Mouse (Mus musculus): ENCODE measurements around the gene Scaf8. TPM values are rescaled to one million over a fixed set of nuclear protein-coding genes. Genes with fewer than 3 reads are reported as not detected.
A peak's percentile ranks its signal among the peaks of the same experiment; 100 is the strongest.
"Not testable (repeated sequence)": the region's sequence is repeated elsewhere in the genome, so short reads cannot be mapped to it uniquely, and the experiment has no call there.

Scaf8 gene
- polyA plus RNA-seq, 1 experiment, result 55.0 TPM

DNA sequence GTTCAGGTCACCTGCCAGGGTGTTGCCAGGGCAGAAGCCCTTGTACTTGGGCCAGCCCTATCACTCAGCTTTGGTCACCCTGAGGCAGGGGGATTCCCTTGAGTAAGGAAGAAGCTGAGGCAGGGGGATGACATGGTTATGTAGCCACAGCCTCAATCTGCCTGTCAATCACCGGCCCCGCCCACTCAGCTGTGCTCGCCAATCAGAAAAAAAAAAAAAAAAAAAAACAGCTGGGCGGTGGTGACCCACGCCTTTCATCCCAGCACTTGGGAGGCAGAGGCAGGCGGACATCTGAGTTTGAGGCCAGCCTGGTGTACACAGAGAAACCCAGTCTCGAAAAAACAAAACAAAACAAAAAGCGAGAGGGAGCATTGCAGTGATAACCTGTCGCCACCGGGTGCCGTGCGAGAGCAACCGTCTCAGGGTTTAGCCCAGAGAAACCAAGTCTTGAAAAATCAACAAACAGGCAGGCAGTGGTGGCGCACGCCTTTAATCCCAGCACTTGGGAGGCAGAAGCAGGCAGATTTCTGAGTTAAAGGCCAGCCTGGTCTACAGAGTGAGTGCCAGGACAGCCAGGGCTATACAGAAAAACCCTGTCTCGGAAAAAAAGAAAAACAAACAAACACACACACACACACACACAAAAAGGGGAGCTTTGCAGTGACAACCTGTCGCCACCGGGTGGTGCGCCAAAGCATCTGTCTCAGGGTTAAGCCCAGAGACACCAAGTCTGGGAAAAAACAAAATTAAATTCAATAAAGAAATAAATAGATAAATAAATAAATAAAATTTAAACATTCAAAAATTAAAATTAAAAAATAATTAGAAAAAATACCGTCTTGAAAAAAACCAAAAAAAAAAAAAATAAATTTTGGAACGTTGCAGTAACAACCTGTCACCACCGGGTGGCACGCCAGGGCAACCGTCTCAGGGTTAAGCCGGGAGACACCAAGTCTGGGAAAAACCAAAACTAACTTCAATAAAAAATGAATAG is 31.7 kb upstream of the Scaf8 start:
- H3K27ac ChIP-seq (ENCODE audit: insufficient read depth, low read length); H3K9ac ChIP-seq (ENCODE audit: low read depth, poor library complexity, severe bottlenecking); H3K4me1 ChIP-seq (ENCODE audit: control insufficient read depth, insufficient read depth, low read length); H3K9me3 ChIP-seq (replicated peaks; ENCODE audit: control insufficient read depth, insufficient read depth, low read length, poor library complexity, severe bottlenecking); H3K27me3 ChIP-seq (ENCODE audit: control insufficient read depth, insufficient read depth, low read length, poor library complexity, severe bottlenecking); H3K36me3 ChIP-seq (ENCODE audit: control insufficient read depth, insufficient read depth, low read length, poor library complexity, severe bottlenecking): not testable (repeated sequence)
- peak; percentile 21 for TF ChIP-seq CTCF (IDR thresholded peaks at IDR 0.05; ENCODE audit: low read depth, low read length)
- peak overlapping the region; percentile 53 for H3K4me3 ChIP-seq (ENCODE audit: low read depth, low read length)

DNA sequence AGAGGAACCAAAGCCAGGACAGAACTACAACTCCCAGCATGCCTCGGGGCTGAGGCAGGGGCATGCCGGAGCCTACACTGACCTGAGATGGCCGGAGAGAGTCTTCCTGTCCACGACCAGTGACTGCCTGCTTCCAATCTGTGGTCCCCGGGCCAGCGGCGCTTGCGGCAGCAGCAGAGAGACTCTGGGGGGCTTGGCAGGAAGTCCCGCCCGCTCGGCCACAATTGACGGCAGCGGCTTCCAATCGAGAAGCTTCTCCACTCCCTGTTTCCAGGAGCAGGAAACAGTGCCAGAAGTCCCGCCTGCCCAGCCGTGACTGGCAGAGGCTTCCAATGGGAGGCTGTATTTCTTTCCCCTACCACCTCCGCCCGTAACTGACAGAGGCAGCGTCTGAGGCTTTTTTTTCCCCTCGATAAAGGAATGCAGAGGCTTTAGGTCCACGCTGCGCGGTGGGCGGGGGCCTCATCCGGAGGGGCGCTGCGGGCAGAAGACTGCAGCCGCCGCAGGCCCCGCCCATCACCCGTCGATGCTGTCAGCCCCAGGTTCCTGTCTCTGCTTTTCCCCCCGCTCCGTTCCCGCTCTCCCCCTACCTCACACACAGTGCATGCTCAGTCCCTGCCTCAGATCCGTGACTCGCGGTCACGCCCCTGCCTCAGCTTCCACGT is 30.8 kb upstream of the Scaf8 start:
- no peak for TF ChIP-seq CTCF (IDR thresholded peaks at IDR 0.05; ENCODE audit: low read depth, low read length)
- no peak for TF ChIP-seq POLR2A (IDR thresholded peaks at IDR 0.05; ENCODE audit: insufficient read depth, low read length)
- no peak for TF ChIP-seq EP300 (IDR thresholded peaks at IDR 0.05; ENCODE audit: insufficient read depth, low read depth, low read length)
- Histone ChIP-seq H3K9ac (ENCODE audit: low read depth, poor library complexity, severe bottlenecking) (peak overlapping the region; percentile 83), H3K27me3 (ENCODE audit: control insufficient read depth, insufficient read depth, low read length, poor library complexity, severe bottlenecking) (no peaks in the 10 kb centered on the region; the same call in 1 of the 2 replicates), H3K4me3 (ENCODE audit: low read depth, low read length) (peak overlapping the region; percentile 53), H3K36me3 (ENCODE audit: control insufficient read depth, insufficient read depth, low read length, poor library complexity, severe bottlenecking) (no peaks in the 10 kb centered on the region), H3K27ac (ENCODE audit: insufficient read depth, low read length) (peak overlapping the region; percentile 64), H3K4me1 (ENCODE audit: control insufficient read depth, insufficient read depth, low read length) (peaks cover 2% of the 10 kb centered on the region), H3K9me3 (replicated peaks; ENCODE audit: control insufficient read depth, insufficient read depth, low read length, poor library complexity, severe bottlenecking) (no peaks in the 10 kb centered on the region)

- Histone ChIP-seq H3K9me3 (replicated peaks; ENCODE audit: control insufficient read depth, insufficient read depth, low read length, poor library complexity, severe bottlenecking) (no peaks in the 10 kb centered on the region), H3K27ac (ENCODE audit: insufficient read depth, low read length) (peak overlapping the region; percentile 64), H3K4me3 (ENCODE audit: low read depth, low read length) (peak overlapping the region; percentile 53), H3K9ac (ENCODE audit: low read depth, poor library complexity, severe bottlenecking) (peak overlapping the region; percentile 83), H3K4me1 (ENCODE audit: control insufficient read depth, insufficient read depth, low read length) (peaks cover 2% of the 10 kb centered on the region), H3K27me3 (ENCODE audit: control insufficient read depth, insufficient read depth, low read length, poor library complexity, severe bottlenecking) (no peaks in the 10 kb centered on the region; the same call in 1 of the 2 replicates), H3K36me3 (ENCODE audit: control insufficient read depth, insufficient read depth, low read length, poor library complexity, severe bottlenecking) (no peaks in the 10 kb centered on the region)
- TF ChIP-seq POLR2A (IDR thresholded peaks at IDR 0.05; ENCODE audit: insufficient read depth, low read length) (no peak), CTCF (IDR thresholded peaks at IDR 0.05; ENCODE audit: low read depth, low read length) (peak; percentile 55), EP300 (IDR thresholded peaks at IDR 0.05; ENCODE audit: insufficient read depth, low read depth, low read length) (no peak)
Measured at GRCm38 (mm10) chr17:3084551-3084930, 30.2 kb upstream of the Scaf8 start.

- Histone ChIP-seq H3K4me3 (ENCODE audit: low read depth, low read length) (peak overlapping the region; percentile 53), H3K9me3 (replicated peaks; ENCODE audit: control insufficient read depth, insufficient read depth, low read length, poor library complexity, severe bottlenecking) (no peaks in the 10 kb centered on the region), H3K9ac (ENCODE audit: low read depth, poor library complexity, severe bottlenecking) (peak overlapping the region; percentile 83; the same call in 1 of the 2 replicates), H3K4me1 (ENCODE audit: control insufficient read depth, insufficient read depth, low read length) (peaks cover 2% of the 10 kb centered on the region), H3K36me3 (ENCODE audit: control insufficient read depth, insufficient read depth, low read length, poor library complexity, severe bottlenecking) (no peaks in the 10 kb centered on the region), H3K27ac (ENCODE audit: insufficient read depth, low read length) (no peak overlapping the region), H3K27me3 (ENCODE audit: control insufficient read depth, insufficient read depth, low read length, poor library complexity, severe bottlenecking) (no peaks in the 10 kb centered on the region; the same call in 1 of the 2 replicates)
- TF ChIP-seq POLR2A (IDR thresholded peaks at IDR 0.05; ENCODE audit: insufficient read depth, low read length) (no peak), CTCF (IDR thresholded peaks at IDR 0.05; ENCODE audit: low read depth, low read length) (no peak)
Measured at GRCm38 (mm10) chr17:3085152-3085551, 29.6 kb upstream of the Scaf8 start.

DNA sequence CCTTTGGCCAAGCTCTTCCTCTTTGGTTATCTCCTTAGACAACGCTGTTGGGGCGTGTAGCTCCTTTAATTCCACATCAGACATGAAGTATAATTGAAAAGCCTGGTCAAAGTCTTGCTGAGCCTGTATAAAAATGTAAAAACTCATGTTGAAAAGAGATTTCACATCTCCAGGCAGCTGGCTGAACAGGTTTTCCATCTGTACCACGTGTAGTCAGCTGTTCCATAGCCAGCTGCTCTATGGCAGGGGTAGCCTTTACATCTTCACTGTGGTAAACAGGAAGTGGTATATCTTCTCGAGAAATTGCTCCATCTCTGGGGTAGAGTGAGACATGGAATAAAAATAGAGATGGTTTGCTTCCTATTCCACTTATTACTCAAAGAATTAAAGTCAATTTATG is 22.1 kb upstream of the Scaf8 start:
- no peak overlapping the region for H3K27ac ChIP-seq (ENCODE audit: insufficient read depth, low read length)
- H3K4me1 ChIP-seq (ENCODE audit: control insufficient read depth, insufficient read depth, low read length), result no peaks in the 10 kb centered on the region
- no peak for TF ChIP-seq EP300 (IDR thresholded peaks at IDR 0.05; ENCODE audit: insufficient read depth, low read depth, low read length)
- TF ChIP-seq POLR2A (IDR thresholded peaks at IDR 0.05; ENCODE audit: insufficient read depth, low read length), result no peak
- TF ChIP-seq CTCF (IDR thresholded peaks at IDR 0.05; ENCODE audit: low read depth, low read length), result no peak
- H3K4me3 ChIP-seq (ENCODE audit: low read depth, low read length), result no peak overlapping the region
- no peak overlapping the region for H3K9ac ChIP-seq (ENCODE audit: low read depth, poor library complexity, severe bottlenecking)
- no peaks in the 10 kb centered on the region for H3K9me3 ChIP-seq (replicated peaks; ENCODE audit: control insufficient read depth, insufficient read depth, low read length, poor library complexity, severe bottlenecking)
- no peaks in the 10 kb centered on the region for H3K36me3 ChIP-seq (ENCODE audit: control insufficient read depth, insufficient read depth, low read length, poor library complexity, severe bottlenecking)
- no peaks in the 10 kb centered on the region; the same call in 1 of the 2 replicates for H3K27me3 ChIP-seq (ENCODE audit: control insufficient read depth, insufficient read depth, low read length, poor library complexity, severe bottlenecking)

DNA sequence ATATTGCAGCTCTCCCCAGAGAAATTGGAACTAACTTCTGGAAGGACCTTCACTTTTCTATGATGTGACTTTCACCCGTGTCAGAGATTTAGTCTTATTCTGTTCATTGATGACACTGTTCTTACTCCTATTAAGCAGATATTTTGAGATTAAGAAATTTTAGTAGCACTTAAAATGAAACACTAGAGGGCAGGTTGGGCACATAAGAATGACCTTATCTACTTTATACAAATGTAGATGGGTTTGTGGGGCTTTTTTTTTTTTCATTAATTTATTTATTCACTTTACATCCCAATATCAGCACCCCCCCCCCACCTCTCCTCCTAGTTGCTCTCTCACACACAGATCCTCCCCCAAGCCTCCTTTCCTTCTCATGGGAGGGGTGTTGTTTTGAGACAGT is 15.5 kb upstream of the Scaf8 start:
- not testable (repeated sequence) for H3K9ac ChIP-seq (ENCODE audit: low read depth, poor library complexity, severe bottlenecking); H3K4me1 ChIP-seq (ENCODE audit: control insufficient read depth, insufficient read depth, low read length); H3K27me3 ChIP-seq (ENCODE audit: control insufficient read depth, insufficient read depth, low read length, poor library complexity, severe bottlenecking); H3K9me3 ChIP-seq (replicated peaks; ENCODE audit: control insufficient read depth, insufficient read depth, low read length, poor library complexity, severe bottlenecking); H3K36me3 ChIP-seq (ENCODE audit: control insufficient read depth, insufficient read depth, low read length, poor library complexity, severe bottlenecking); H3K27ac ChIP-seq (ENCODE audit: insufficient read depth, low read length); H3K4me3 ChIP-seq (ENCODE audit: low read depth, low read length)

All from ES-Bruce4 (cell line).